Mouse (Mus musculus) intestine, embryonic 14.5 days (tissue): ENCODE data around the gene Cd80. TPM values are rescaled to one million over a fixed set of nuclear protein-coding genes. Genes with fewer than 3 reads are reported as not detected.

Experiments used
- ATAC-seq: fragments of 200-750 bp; cut with Nextera tagmentation; replicated peaks from 2 replicates; pipeline ENCODE4 v1.8.0; 2017; ENCODE audit warnings: low read depth, moderate number of reproducible peaks, moderate TSS enrichment, moderate library complexity; ENCODE audit not compliant: low FRiP score, low TSS enrichment
- DNase-seq: peaks from one replicate; pipeline ENCODE4 v3.0.0-alpha.2; 2018; ENCODE audit warnings: low spot score
- H3K27ac ChIP-seq: fragments of 300-500 bp; sonication (generic); 2 replicates; pipeline ENCODE4 v1.5.1; 2014; ENCODE audit warnings: low read depth, mild to moderate bottlenecking, control low read depth
- H3K27me3 ChIP-seq: fragments of 300-500 bp; sonication (generic); replicated peaks from 2 replicates; pipeline ENCODE4 v1.6.1; 2014; ENCODE audit warnings: low read length, control low read depth; ENCODE audit not compliant: control insufficient read depth, insufficient read depth
- H3K36me3 ChIP-seq: fragments of 300-500 bp; sonication (generic); 2 replicates; pipeline ENCODE4 v1.6.1; 2014; ENCODE audit warnings: low read length, control low read depth; ENCODE audit not compliant: control insufficient read depth, insufficient read depth
- H3K4me1 ChIP-seq: fragments of 300-500 bp; sonication (generic); replicated peaks from 2 replicates; pipeline ENCODE4 v1.6.1; 2014; ENCODE audit warnings: low read length, control low read depth, mixed read lengths; ENCODE audit not compliant: control insufficient read depth, insufficient read depth
- H3K4me2 ChIP-seq: fragments of 300-500 bp; sonication (generic); 2 replicates; pipeline ENCODE4 v1.6.1; 2014; ENCODE audit warnings: low read length
- H3K4me3 ChIP-seq: fragments of 300-500 bp; sonication (generic); 2 replicates; pipeline ENCODE4 v1.5.1; 2014; ENCODE audit warnings: low read depth, low read length, control low read depth, mixed read lengths
- H3K9ac ChIP-seq: fragments of 300-500 bp; sonication (generic); 2 replicates; pipeline ENCODE4 v1.6.1; 2014; ENCODE audit warnings: mild to moderate bottlenecking, low read length
- H3K9me3 ChIP-seq: fragments of 300-500 bp; sonication (generic); 2 replicates; pipeline ENCODE4 v1.6.1; 2016; ENCODE audit warnings: low read length, control low read depth; ENCODE audit not compliant: control insufficient read depth
- WGBS: fragments of 180-500 bp; shearing (Covaris S2); extraction: QIAGEN DNeasy Blood & Tissue Kit; methylation state at CpG from one replicate; pipeline ENCODE4 v1.1.7; 2014; 5-methylcytosine and 5-hydroxymethylcytosine counted together
- polyA plus RNA-seq: library from polyadenylated mRNA; unstranded; fragments of >200 nt; fragmentation: Nextera tagmentation; extraction: Ambion mirVana; gene quantifications from 2 replicates; pipeline ENCODE4 v1.2.1, GENCODE M21; 2014

Cd80 gene
- polyA plus RNA-seq, 1 experiment from 2014 or later: 0.31 TPM

- Histone ChIP-seq H3K4me2 (no peak overlapping the region), H3K36me3 (no peaks in the 10 kb centered on the region), H3K9me3 (no peaks in the 10 kb centered on the region), H3K4me1 (no peaks in the 10 kb centered on the region), H3K4me3 (no peak overlapping the region), H3K27ac (no peak overlapping the region), H3K27me3 (no peaks in the 10 kb centered on the region), H3K9ac (no peak overlapping the region)
- 79% methylated on average over 7 of the region's 7 CpGs for WGBS
- ATAC-seq (no peak), DNase-seq (no peak)
These were observed 6.8 kb downstream of the Cd80 start for GRCm38 (mm10) chr16:38462161-38462560.

DNA sequence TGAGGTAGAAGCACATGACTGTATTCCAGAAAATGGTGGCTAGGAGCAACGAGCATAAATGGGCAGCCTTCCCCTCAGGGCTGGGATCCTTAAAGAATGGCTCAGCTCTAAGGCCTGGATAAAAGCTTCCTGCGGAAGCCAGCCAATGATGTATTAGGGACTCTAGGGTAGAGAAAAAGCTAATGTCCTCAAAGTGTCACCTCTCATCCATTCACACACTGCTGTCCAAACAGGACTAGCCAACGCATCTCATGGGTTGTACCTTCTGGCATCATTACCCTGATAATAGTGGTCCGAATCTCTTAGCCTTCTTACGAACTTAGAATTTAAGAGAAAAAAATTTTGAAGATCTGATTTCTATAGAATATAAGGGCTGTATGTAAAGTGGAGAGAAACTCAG lies 7.9 kb downstream of the Cd80 start:
- WGBS: 95% methylated on average over 5 of the region's 5 CpGs
- no peak for DNase-seq

GRCm38 (mm10) chr16:38466089-38466488 lies 10.7 kb downstream of the Cd80 start:
- H3K9me3 ChIP-seq: no peaks in the 10 kb centered on the region
- H3K27me3 ChIP-seq: no peaks in the 10 kb centered on the region
- WGBS: 80% methylated on average over 4 of the region's 4 CpGs
- H3K4me2 ChIP-seq: no peak overlapping the region
- no peak overlapping the region for H3K9ac ChIP-seq
- ATAC-seq (no peak), DNase-seq (no peak)
- no peaks in the 10 kb centered on the region for H3K4me1 ChIP-seq
- no peak overlapping the region for H3K4me3 ChIP-seq
- no peaks in the 10 kb centered on the region for H3K36me3 ChIP-seq
- no peak overlapping the region for H3K27ac ChIP-seq

More for the DNA sequence above, 7.9 kb downstream of the Cd80 start:
- no peak overlapping the region for H3K4me3 ChIP-seq
- ATAC-seq: no peak
- H3K9me3 ChIP-seq: no peaks in the 10 kb centered on the region
- no peaks in the 10 kb centered on the region for H3K27me3 ChIP-seq
- H3K4me1 ChIP-seq: no peaks in the 10 kb centered on the region
- no peak overlapping the region for H3K9ac ChIP-seq
- no peak overlapping the region for H3K27ac ChIP-seq
- H3K36me3 ChIP-seq: no peaks in the 10 kb centered on the region
- no peak overlapping the region for H3K4me2 ChIP-seq

GRCm38 (mm10) chr16:38467091-38467916 lies 11.9 kb downstream of the Cd80 start:
- H3K27me3 ChIP-seq: no peaks in the 10 kb centered on the region
- 84% methylated on average over 13 of the region's 13 CpGs for WGBS

DNA sequence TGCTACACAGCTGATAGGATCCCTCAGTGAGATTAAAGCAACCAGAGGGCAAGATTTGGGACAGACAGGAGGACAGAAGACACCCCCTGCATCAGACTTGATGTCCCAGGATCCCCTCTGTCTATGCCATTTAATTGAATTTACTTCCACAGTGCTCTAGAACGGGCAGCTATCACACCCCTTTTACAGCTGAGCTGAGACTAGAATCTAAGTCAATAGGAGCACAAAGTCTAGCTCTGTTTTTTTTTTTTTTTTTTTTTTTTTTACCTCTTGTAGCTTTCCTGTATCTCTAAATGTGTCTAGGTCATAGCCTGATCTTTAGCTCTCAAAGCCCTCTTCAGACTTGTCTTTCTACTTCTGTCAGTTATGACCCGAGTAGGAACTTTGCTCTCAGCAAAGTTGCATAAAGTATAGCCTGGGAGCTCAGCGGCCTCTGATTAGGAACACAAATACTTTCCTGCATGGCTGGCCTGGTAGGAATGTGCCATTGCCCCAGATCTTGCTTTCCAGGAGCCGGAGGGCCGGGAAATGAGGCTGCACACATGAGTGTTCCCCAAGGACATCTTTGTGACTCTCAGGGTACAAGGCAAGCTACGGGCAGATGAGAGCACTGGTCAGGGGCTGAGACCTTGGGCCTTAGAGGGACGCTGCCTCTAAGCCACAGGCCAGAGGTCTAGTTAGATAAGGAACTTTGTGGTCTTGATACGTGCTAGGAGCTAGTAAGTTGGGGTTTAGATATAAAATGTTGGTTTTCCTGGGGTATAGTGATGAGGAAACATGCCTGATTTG lies 12.8 kb downstream of the Cd80 start:
- Histone ChIP-seq H3K27ac (no peak overlapping the region), H3K4me2 (no peak overlapping the region), H3K4me3 (no peak overlapping the region), H3K9ac (no peak overlapping the region), H3K27me3 (no peaks in the 10 kb centered on the region), H3K9me3 (no peaks in the 10 kb centered on the region), H3K4me1 (no peaks in the 10 kb centered on the region), H3K36me3 (no peaks in the 10 kb centered on the region)
- 73% methylated on average over 8 of the region's 8 CpGs for WGBS
- ATAC-seq (no peak), DNase-seq (no peak)

More at GRCm38 (mm10) chr16:38467091-38467916, 11.9 kb downstream of the Cd80 start:
- H3K36me3 ChIP-seq: no peaks in the 10 kb centered on the region
- ATAC-seq (peak; percentile 50; the same call in 1 of the 2 replicates), DNase-seq (no peak)
- no peak overlapping the region for H3K9ac ChIP-seq
- H3K4me1 ChIP-seq: no peaks in the 10 kb centered on the region
- H3K4me3 ChIP-seq: no peak overlapping the region
- H3K9me3 ChIP-seq: no peaks in the 10 kb centered on the region
- no peak overlapping the region for H3K4me2 ChIP-seq
- H3K27ac ChIP-seq: no peak overlapping the region

DNA sequence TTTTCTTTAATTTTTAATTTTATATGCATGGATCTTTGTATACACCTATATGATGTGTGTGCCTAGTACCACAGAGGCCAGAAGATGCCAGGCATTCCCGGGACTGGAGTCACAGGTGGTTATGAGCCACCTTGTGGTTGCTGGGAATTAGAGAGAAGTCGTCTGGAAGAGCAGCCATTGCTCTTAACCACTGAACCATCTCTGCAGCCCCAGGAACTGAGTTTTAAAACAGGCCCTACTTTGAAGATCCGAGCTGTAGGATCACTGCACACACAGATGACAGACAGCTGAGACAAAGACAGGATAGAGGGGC lies 13.3 kb downstream of the Cd80 start:
- Histone ChIP-seq H3K4me3 (no peak overlapping the region), H3K4me2 (no peak overlapping the region), H3K36me3 (no peaks in the 10 kb centered on the region), H3K9me3 (no peaks in the 10 kb centered on the region), H3K9ac (no peak overlapping the region), H3K27ac (no peak overlapping the region), H3K27me3 (no peaks in the 10 kb centered on the region), H3K4me1 (no peaks in the 10 kb centered on the region)
- ATAC-seq (no peak), DNase-seq (no peak)
- 43% methylated on average over 3 of the region's 3 CpGs for WGBS

GRCm38 (mm10) chr16:38469437-38469836 lies 14.1 kb downstream of the Cd80 start:
- H3K36me3 ChIP-seq: no peaks in the 10 kb centered on the region
- WGBS: 78% methylated on average over 8 of the region's 8 CpGs
- no peak overlapping the region for H3K4me2 ChIP-seq
- H3K4me3 ChIP-seq: no peak overlapping the region
- H3K27me3 ChIP-seq: no peaks in the 10 kb centered on the region
- DNase-seq: no peak
- H3K9ac ChIP-seq: no peak overlapping the region
- H3K9me3 ChIP-seq: no peaks in the 10 kb centered on the region
- H3K27ac ChIP-seq: no peak overlapping the region
- no peaks in the 10 kb centered on the region for H3K4me1 ChIP-seq
- no peak for ATAC-seq

GRCm38 (mm10) chr16:38471697-38472506 lies 16.5 kb downstream of the Cd80 start:
- ATAC-seq: no peak
- WGBS: 77% methylated on average over 11 of the region's 11 CpGs
- peaks cover 2% of the 10 kb centered on the region; the same call in 1 of the 2 replicates for H3K4me1 ChIP-seq

More at GRCm38 (mm10) chr16:38471697-38472506, 16.5 kb downstream of the Cd80 start:
- Histone ChIP-seq H3K4me3 (no peak overlapping the region), H3K4me2 (no peak overlapping the region), H3K36me3 (no peaks in the 10 kb centered on the region), H3K27ac (no peak overlapping the region), H3K9ac (no peak overlapping the region), H3K9me3 (no peaks in the 10 kb centered on the region), H3K27me3 (no peaks in the 10 kb centered on the region)
- DNase-seq: no peak
